Mouse (Mus musculus) megakaryocyte, embryonic 14.5 days (primary cell): ENCODE data around the gene Tm4sf5. TPM values are rescaled to one million over a fixed set of nuclear protein-coding genes. Genes with fewer than 3 reads are reported as not detected.

Experiments used
- H3K27me3 ChIP-seq: replicated peaks from 2 replicates; pipeline ENCODE3; 2012; ENCODE audit warnings: inconsistent platforms
- H3K36me3 ChIP-seq: replicated peaks from 2 replicates; pipeline ENCODE3; 2012; ENCODE audit warnings: low read length, inconsistent platforms, mixed read lengths
- H3K4me1 ChIP-seq: 2 replicates; pipeline ENCODE4 v1.6.1; 2012; ENCODE audit warnings: inconsistent platforms
- H3K4me3 ChIP-seq: replicated peaks from 2 replicates; pipeline ENCODE3; 2012; ENCODE audit warnings: moderate library complexity, mild to moderate bottlenecking, inconsistent platforms
- H3K9me3 ChIP-seq: 2 replicates; pipeline ENCODE4 v1.6.1; 2012; ENCODE audit warnings: inconsistent platforms
- FLI1 ChIP-seq: IDR thresholded peaks from 2 replicates; pipeline ENCODE4 v1.6.1; 2012; ENCODE audit warnings: low read length, inconsistent platforms, mixed read lengths
- GATA1 ChIP-seq: IDR thresholded peaks from 3 replicates; pipeline ENCODE4 v1.6.1; 2012; ENCODE audit warnings: mixed read lengths, low read length, inconsistent platforms, borderline replicate concordance
- polyA plus RNA-seq: library from polyadenylated mRNA; stranded (reverse); fragments of >175 nt; gene quantifications from 2 replicates; pipeline ENCODE4 v1.2.3, GENCODE M21; 2012; ENCODE audit warnings: low replicate concordance; ENCODE audit not compliant: insufficient read depth

The Tm4sf5 gene
- polyA plus RNA-seq, 1 experiment: 0.55 TPM

GRCm38 (mm10) chr11:70541415-70541814 lies 36.4 kb downstream of the Tm4sf5 start:
- no peak overlapping the region for H3K4me3 ChIP-seq
- peaks cover 47% of the 10 kb centered on the region for H3K4me1 ChIP-seq
- TF ChIP-seq FLI1: no peak
- H3K9me3 ChIP-seq: no peaks in the 10 kb centered on the region; the same call in 1 of the 2 replicates
- peaks cover 47% of the 10 kb centered on the region for H3K27me3 ChIP-seq
- H3K36me3 ChIP-seq: no peaks in the 10 kb centered on the region

GRCm38 (mm10) chr11:70544496-70544895 lies 39.5 kb downstream of the Tm4sf5 start:
- Histone ChIP-seq H3K27me3 (peaks cover 47% of the 10 kb centered on the region), H3K4me1 (peaks cover 37% of the 10 kb centered on the region), H3K4me3 (no peak overlapping the region), H3K9me3 (no peaks in the 10 kb centered on the region; the same call in 1 of the 2 replicates), H3K36me3 (no peaks in the 10 kb centered on the region)
- TF ChIP-seq FLI1 (no peak), GATA1 (no peak)

GRCm38 (mm10) chr11:70551526-70551925 lies 46.5 kb downstream of the Tm4sf5 start:
- H3K4me3 ChIP-seq: no peak overlapping the region
- peaks cover 42% of the 10 kb centered on the region for H3K4me1 ChIP-seq
- H3K9me3 ChIP-seq: no peaks in the 10 kb centered on the region
- H3K27me3 ChIP-seq: peaks cover 42% of the 10 kb centered on the region
- no peaks in the 10 kb centered on the region for H3K36me3 ChIP-seq
- TF ChIP-seq GATA1: no peak
- TF ChIP-seq FLI1: no peak

GRCm38 (mm10) chr11:70553940-70554339 lies 48.9 kb downstream of the Tm4sf5 start:
- Histone ChIP-seq H3K27me3 (peaks cover 45% of the 10 kb centered on the region), H3K9me3 (no peaks in the 10 kb centered on the region), H3K36me3 (peaks cover 9% of the 10 kb centered on the region), H3K4me1 (peaks cover 53% of the 10 kb centered on the region), H3K4me3 (no peak overlapping the region)
- TF ChIP-seq GATA1 (no peak), FLI1 (no peak)

GRCm38 (mm10) chr11:70557545-70557944 lies 52.5 kb downstream of the Tm4sf5 start:
- TF ChIP-seq GATA1: no peak
- no peak for TF ChIP-seq FLI1
- peaks cover 34% of the 10 kb centered on the region for H3K27me3 ChIP-seq
- H3K4me3 ChIP-seq: no peak overlapping the region
- H3K9me3 ChIP-seq: no peaks in the 10 kb centered on the region
- H3K4me1 ChIP-seq: peaks cover 59% of the 10 kb centered on the region
- H3K36me3 ChIP-seq: peaks cover 9% of the 10 kb centered on the region

Other genes with a start within 250 kb of the Tm4sf5 start
- 66.3 and 164 TPM in 2 replicates for gene Alox12, start 249.9 kb upstream of the Tm4sf5 start, polyA plus RNA-seq
- 0.03 TPM in 1 of 2 replicates, not detected in the other for gene Alox12e, start 182.6 kb upstream of the Tm4sf5 start, polyA plus RNA-seq
- 0.50 TPM in 1 of 2 replicates, not detected in the other for gene Alox15, start 153.2 kb upstream of the Tm4sf5 start, polyA plus RNA-seq
- gene Pelp1, start 95.2 kb upstream of the Tm4sf5 start, polyA plus RNA-seq: 30.9 and 36.1 TPM in 2 replicates
- gene Arrb2, start 72.6 kb upstream of the Tm4sf5 start, polyA plus RNA-seq: 1,596 and 3,155 TPM in 2 replicates
- gene Med11, start 53.3 kb upstream of the Tm4sf5 start, polyA plus RNA-seq: 47.7 and 52.0 TPM in 2 replicates
- 2.1 and 3.6 TPM in 2 replicates for gene Zmynd15, start 45.8 kb upstream of the Tm4sf5 start, polyA plus RNA-seq
- 1.4 and 23.1 TPM in 2 replicates for gene Cxcl16, start 45.3 kb upstream of the Tm4sf5 start, polyA plus RNA-seq
- not detected in 2 replicates for gene Vmo1, start 9.4 kb downstream of the Tm4sf5 start, polyA plus RNA-seq
- not detected in 2 replicates for gene Gltpd2, start 14.0 kb downstream of the Tm4sf5 start, polyA plus RNA-seq
- 79.0 and 226 TPM in 2 replicates for gene Psmb6, start 20.1 kb downstream of the Tm4sf5 start, polyA plus RNA-seq
- not detected in 2 replicates for gene Gm40193, start 27.7 kb downstream of the Tm4sf5 start, polyA plus RNA-seq
- gene Pld2, start 34.8 kb downstream of the Tm4sf5 start, polyA plus RNA-seq: 1.1 TPM in 1 of 2 replicates, not detected in the other
- 122 and 129 TPM in 2 replicates for gene Mink1, start 57.6 kb downstream of the Tm4sf5 start, polyA plus RNA-seq
- gene 4930544D05Rik, start 110.6 kb downstream of the Tm4sf5 start, polyA plus RNA-seq: not detected in 2 replicates
- gene Chrne, start 114.0 kb downstream of the Tm4sf5 start, polyA plus RNA-seq: 0.83 TPM in 1 of 2 replicates, not detected in the other
- 898 and 1,061 TPM in 2 replicates for gene Gp1ba, start 133.9 kb downstream of the Tm4sf5 start, polyA plus RNA-seq
- gene Rnf167, start 142.0 kb downstream of the Tm4sf5 start, polyA plus RNA-seq: 102 and 125 TPM in 2 replicates
- gene Slc25a11, start 142.2 kb downstream of the Tm4sf5 start, polyA plus RNA-seq: 15.7 and 78.7 TPM in 2 replicates
- 9,580 and 14,702 TPM in 2 replicates for gene Pfn1, start 149.4 kb downstream of the Tm4sf5 start, polyA plus RNA-seq
- gene Eno3, start 152.0 kb downstream of the Tm4sf5 start, polyA plus RNA-seq: 4.2 and 8.4 TPM in 2 replicates
- 40.5 and 288 TPM in 2 replicates for gene Spag7, start 164.2 kb downstream of the Tm4sf5 start, polyA plus RNA-seq
- 22.6 and 68.5 TPM in 2 replicates for gene Camta2, start 182.9 kb downstream of the Tm4sf5 start, polyA plus RNA-seq
- gene Inca1, start 194.9 kb downstream of the Tm4sf5 start, polyA plus RNA-seq: not detected in 2 replicates
- gene Kif1c, start 195.3 kb downstream of the Tm4sf5 start, polyA plus RNA-seq: 6.4 and 13.9 TPM in 2 replicates